Mouse (Mus musculus) adrenal gland, postnatal 10 days (tissue): Measurements from ENCODE around the gene Hspa1l. TPM values are rescaled to one million over a fixed set of nuclear protein-coding genes. Genes with fewer than 3 reads are reported as not detected.
"Not testable (repeated sequence)": the region's sequence is repeated elsewhere in the genome, so short reads cannot be mapped to it uniquely, and the experiment has no call there.

Experiments
- DNase-seq: peaks from one replicate; pipeline ENCODE4 v3.0.0; 2021; ENCODE audit warnings: mixed read lengths
- total RNA-seq, 2 experiments: library from RNA; stranded (reverse); gene quantifications; 2 replicates each; pipeline ENCODE4 v1.2.3; 2021

Hspa1l gene
- total RNA-seq, 2 experiments from 2014 or later: 0.75 to 1.4 TPM

GRCm38 (mm10) chr17:35005158-35005557 lies 32.7 kb downstream of the Hspa1l start:
- no peak for DNase-seq

DNA sequence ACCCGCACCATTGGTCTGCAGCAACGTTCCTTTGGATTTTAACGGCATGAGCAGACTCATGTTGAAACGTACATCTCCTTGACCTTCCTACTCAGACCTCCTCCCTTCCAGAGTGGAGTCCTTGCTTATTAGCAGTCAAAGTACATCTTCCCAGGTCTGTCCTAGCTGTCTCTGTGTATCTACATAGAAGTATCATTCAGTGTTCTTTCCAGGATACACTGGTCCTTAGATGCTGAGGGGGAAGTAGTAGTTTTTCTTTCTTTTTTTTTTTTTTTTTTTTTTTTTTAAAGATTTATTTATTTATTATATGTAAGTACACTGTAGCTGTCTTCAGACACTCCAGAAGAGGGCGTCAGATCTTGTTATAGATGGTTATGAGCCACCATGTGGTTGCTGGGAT lies 33.4 kb downstream of the Hspa1l start:
- not testable (repeated sequence) for DNase-seq

DNA sequence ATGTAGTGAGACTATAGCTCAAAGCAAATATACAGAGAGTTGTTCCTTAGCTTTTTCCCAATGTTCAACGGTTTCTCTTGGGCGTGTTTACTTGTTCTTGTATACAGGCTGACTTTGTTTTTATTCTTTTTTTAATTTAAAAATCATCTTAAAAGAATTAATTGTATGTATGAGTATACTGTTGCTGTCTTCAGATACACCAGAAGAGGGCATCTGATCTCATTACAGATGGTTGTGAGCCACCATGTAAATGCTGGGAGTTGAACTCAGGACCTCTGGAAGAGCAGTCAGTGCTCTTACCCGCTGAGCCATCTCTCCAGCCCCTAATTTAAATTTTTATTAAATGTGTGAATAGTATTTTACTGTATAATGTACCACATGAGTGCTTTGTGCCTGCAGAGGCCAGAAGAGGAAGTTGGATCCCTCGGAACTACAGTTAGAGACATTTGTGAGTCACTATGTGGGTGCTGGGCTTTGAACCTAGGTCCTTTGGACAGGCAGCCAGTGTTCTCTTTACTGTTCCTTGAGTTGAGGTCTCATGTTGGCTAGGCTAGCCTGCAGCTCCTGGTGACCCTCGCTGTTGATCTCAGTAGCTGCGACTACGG lies 35.0 kb downstream of the Hspa1l start:
- DNase-seq: no peak

DNA sequence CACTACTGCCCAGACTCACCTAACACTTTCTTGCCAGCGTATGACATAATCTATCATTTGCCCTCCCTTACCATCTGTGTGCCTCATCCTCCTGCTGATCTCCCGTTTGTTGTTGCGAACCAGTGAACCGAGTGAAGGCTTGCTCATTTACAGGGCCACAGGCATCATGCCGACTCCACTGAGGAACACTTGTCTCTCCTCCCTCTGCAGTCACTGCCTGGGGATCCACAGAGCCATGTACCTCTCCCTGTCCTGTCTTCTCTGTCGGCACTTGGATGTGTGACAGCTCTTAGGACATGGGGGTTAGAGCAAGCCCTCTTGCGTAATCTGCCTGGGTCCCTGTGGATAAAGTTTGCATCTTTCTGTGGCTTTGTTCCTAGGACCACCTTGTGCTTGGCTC lies 37.1 kb downstream of the Hspa1l start:
- DNase-seq: no peak

DNA sequence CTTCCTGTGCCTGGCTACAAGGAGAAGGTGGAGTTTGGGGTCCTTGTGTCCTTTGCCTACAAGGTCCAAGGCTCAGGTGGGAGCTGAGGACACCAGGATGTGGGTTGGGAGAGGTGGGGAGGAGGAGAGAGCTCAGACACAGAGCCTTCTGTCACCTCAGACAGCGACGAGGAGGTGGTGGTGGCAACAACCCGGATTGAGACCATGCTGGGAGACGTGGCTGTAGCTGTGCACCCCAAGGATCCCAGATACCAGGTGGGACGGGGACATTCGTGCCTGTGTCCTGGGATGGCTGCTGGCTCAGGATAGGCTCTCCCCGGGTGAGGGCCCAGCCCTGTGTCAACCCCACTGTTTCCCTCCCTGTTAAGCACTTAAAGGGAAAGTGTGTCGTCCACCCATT lies 38.9 kb downstream of the Hspa1l start:
- DNase-seq: no peak

DNA sequence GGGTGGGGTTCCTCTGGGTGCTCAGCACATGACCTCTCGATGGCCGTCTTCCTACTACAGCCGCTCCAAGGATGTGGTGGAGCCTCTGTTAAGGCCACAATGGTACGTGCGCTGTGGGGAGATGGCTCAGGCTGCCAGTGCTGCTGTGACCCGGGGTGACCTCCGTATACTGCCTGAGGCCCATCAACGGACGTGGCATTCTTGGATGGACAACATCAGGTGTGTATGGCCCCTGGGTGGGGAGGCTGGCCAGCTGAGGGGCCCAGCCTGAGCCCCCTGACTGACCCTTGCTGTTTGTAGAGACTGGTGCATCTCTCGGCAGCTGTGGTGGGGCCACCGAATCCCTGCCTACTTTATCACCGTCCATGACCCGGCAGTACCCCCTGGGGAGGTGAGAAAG lies 39.9 kb downstream of the Hspa1l start:
- no peak for DNase-seq

DNA sequence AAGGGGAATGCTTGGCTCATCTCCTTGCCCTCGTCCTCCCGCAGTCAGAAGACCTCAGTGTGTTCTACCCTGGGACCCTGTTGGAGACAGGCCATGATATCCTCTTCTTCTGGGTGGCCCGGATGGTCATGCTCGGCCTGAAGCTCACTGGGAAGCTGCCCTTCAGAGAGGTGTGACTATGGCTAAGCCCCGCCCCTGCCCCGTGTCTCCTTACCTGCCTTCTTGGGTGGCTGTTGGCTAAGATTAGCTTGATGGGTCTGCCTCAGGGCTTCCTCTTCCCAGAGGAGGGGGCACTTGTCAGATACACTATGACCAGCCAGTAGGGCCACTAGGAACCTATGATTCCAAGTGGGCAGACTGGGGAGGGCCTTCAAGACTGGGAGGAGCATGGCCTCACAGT lies 40.7 kb downstream of the Hspa1l start:
- no peak for DNase-seq

GRCm38 (mm10) chr17:35015296-35015695 lies 42.8 kb downstream of the Hspa1l start:
- no peak for DNase-seq

DNA sequence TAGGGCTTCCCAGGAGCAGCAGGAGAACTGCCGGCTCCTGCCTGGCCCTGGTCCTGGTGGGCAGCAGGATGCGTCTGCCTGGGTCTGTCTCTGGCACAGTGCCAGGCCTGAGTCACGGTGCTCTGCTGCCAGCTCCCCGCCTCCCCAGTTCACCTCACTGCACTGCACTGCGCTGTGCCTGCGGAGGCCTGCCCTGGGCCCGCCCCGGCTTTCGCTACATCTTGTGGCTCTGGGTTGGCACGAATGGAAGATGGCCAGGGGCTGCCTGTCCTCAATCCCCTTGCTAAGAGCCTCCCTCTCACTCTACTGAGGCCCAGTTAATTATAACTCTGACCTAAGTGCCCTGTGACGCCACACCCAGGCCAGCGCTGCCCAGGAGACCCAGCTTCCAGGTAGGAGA lies 43.9 kb downstream of the Hspa1l start, which contains the start of gene Vwa7:
Gene Vwa7, plus strand, starts transcription at position 204 of the 400 bp plus-strand sequence.
- DNase-seq: peak; percentile 74

DNA sequence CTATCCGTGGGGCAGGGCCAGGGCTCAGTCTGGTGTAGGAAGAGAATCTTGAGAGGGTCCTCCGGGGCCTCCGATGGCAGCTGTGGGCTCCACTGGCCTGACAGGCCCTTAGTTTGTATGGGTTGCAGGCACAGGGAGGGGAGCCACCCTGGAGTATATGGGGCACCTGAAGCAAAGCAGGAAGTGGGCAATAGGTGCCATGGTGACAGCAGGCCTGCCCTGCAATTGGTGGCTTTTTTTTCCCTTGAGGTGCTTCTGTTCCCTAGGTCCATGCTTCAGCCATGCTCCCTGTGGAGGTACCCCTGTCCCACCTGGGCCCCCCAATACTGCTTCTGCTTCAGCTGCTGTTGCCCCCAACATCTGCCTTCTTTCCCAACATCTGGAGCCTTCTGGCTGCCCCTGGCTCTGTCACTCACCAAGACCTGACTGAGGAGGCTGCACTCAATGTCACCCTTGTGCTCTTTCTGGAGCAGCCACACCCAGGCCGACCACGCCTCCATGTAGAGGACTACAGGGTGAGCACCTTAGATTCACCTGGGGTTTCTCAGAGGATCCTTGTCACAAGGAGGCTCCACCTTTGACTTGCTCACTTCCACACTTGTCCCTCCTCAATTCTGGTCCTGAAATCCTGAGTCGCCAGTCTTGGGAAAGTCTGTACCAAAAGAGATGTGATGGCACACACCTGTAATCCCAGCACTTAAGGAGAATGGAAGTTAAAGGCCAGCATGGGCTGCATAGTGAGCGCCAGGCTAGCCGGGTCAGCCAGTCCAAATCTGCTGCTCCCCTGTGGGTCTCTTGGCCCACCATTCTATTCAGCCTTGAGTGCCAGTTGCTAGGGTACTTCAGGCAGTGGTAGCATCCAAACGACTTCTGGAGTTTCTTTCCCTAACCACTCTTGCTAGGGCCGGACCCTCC lies 44.5 kb downstream of the Hspa1l start:
- DNase-seq: no peak

DNA sequence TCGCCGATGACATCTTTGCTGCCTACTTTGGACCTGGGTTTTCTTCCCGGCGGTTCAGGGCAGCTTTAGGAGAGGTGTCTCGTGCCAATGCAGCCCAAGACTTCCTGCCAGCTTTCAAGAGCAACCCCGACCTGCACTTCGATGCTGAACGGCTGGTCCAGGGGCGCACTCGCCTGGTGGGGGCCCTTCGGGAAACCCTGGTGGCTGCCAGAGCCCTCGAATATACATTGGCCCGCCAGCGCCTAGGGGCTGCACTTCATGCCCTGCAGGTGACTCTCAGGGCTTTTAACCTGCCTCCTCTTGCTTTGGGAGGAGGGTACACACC lies 45.2 kb downstream of the Hspa1l start:
- no peak for DNase-seq

GRCm38 (mm10) chr17:35018171-35018570 lies 45.7 kb downstream of the Hspa1l start:
- no peak for DNase-seq

DNA sequence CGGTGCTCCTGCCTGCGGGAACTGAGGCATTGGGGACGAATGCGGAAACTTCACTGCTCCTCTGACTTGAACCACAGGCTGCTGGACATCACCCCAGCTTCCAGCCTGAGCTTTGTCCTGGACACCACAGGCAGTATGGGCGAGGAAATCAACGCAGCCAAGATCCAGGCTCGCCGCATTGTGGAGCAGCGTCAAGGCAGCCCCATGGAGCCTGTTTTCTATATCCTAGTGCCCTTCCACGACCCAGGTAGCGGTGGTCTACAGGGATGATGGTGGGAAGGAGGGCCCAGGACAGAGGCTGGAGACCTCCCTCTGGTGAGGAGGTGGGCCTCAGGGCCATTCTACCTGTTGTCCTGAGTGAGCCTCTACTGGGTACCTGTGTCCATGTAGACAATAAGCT lies 47.4 kb downstream of the Hspa1l start:
- no peak for DNase-seq

DNA sequence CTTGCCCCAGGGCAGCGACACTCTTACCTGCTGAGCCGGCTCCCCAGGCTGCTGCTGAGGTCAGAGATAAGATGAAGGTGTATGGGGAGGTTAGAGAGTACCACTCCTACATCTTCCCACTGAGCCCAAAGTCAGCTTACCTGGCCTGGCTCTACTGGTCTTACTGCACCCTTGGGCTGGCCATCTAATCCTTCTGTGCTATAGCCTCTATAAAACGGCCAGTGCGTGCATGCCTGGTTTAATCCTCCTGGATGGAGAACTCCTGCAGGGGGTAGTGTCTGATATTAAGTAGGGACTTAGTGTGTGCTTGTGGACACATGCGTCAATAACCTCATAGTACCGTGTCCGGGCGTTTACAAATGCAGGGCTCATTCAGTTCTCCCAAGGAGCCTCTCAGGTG lies 48.0 kb downstream of the Hspa1l start:
- DNase-seq: no peak

DNA sequence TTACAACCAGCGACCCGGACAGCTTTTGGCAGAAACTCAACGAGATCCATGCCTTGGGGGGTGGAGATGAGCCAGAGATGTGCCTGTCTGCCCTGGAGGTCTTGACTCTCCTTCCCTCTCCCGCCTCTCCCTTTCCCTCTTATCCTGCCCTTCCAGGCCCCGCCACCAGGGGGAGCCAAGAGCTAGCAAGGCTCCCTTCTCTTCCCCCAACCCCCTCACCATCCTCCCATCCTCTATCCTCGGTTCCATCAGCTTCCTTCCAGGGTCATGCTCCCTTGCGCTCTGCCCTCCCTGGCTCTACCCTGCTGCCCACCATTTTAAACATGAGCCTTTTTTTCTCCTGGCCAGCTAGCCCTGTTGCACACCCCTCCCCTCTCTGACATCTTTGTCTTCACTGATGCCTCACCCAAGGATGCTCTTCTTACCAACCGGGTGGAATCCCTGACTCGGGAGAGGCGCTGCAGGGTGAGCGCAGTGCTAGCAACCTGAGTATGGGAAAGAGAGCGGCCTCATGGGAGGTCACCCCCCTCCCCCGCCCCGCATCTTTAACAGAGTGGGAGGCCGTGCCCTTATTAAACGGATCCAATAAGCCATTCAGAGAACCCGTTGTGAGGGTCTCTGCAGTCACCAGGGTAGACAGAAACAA lies 48.8 kb downstream of the Hspa1l start:
- peak; percentile 95 for DNase-seq

- DNase-seq: no peak
Observed at GRCm38 (mm10) chr17:35021842-35022477, 49.5 kb downstream of the Hspa1l start.

DNA sequence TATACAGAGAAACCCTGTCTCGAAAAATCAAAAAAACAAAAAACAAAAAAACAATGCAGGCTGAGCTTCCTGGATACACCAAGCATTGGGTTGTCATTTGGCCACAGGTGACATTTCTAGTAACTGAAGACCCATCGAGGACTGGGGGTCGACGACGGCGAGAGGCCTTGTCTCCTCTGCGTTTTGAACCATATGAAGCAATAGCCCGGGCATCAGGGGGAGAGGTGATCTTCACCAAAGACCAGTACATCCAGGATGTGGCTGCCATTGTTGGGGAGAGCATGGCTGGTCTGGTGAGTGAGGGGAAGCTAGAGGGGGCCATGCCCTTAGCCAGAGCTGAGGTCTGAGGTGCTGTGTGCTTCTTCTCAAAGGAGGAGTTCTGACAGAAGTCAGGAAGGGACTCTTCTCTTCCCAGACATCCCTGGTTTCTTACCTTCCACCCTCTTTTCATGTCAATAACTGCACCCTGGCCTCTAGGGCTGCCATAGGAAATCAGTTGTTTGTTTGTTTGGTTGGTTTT lies 50.1 kb downstream of the Hspa1l start:
- DNase-seq: no peak

GRCm38 (mm10) chr17:35023221-35023620 lies 50.7 kb downstream of the Hspa1l start:
- no peak for DNase-seq

DNA sequence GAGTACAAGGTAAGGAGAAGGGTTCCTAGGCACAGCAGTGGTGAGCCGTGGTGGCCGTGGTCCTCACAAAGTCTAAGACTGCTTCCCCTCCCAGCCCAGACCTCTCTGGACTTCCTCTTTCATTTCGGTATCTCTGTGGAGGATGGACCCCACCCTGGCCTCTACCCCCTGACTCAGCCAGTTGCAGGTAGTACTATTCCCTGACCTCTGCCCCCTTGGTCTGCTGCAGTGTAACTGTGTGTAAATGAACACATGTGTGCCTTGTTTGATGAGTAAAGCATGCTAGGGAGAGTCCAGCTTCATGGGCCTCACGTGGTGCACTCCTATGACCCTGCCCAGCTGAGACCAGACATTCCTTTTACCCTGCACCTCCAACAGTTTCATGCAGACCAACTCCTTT lies 51.3 kb downstream of the Hspa1l start:
- DNase-seq: no peak

DNA sequence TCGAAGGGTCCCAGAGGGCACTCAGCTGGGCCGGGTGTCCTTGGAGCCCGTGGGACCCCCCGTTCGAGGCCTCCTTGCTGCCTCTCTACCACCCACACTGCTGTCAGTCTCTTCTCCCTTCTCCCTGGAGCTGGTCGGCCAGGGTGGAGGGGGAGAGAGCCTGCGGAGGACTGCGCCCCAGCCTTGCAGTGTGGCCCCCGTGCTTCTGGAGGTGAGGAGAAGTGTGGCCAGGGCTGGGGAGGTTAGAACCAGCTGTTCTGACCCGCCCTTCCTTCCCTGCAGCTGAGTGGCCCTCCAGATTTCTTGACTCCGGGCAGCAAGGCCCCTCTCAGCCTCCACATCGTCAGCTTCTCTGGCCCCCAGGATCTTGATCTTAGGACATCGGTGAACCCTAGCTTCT lies 51.8 kb downstream of the Hspa1l start:
- no peak for DNase-seq

- DNase-seq: no peak
Observed at GRCm38 (mm10) chr17:35024691-35025488, 52.4 kb downstream of the Hspa1l start.

DNA sequence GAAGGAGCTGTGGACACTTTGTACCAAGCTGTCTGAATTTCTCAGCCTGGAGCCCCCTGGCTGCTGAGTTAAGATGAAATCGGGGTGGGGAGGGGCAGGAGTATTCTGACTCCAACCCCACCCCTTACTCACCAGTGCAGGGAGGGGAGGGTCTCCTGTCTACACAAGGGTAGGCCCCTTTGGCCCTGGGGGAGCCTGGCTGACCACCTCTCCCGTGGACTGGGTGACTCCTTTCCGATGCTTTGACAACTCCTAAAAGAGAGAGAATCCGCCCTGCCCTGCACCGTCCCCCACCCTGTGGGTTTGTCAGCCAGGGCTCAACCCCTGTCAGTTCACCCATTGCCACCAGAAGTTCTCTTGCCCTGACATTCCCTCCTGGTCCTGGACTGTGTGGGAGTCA lies 53.7 kb downstream of the Hspa1l start:
- DNase-seq: no peak
